Mouse (Mus musculus) neural tube, embryonic 12.5 days (tissue): ENCODE results near the gene Mrps27. TPM values are rescaled to one million over a fixed set of nuclear protein-coding genes. Genes with fewer than 3 reads are reported as not detected.

Experiments used
- ATAC-seq: fragments of 200-750 bp; cut with Nextera tagmentation; 2 replicates; pipeline ENCODE4 v1.8.0; 2017; ENCODE audit warnings: low read depth, mild to moderate bottlenecking, moderate TSS enrichment, moderate library complexity; ENCODE audit not compliant: low FRiP score
- H3K27ac ChIP-seq: fragments of 300-500 bp; sonication (generic); 2 replicates; pipeline ENCODE4 v1.5.1; 2016
- H3K27me3 ChIP-seq: fragments of 300-500 bp; sonication (generic); replicated peaks from 2 replicates; pipeline ENCODE4 v1.6.1; 2016; ENCODE audit warnings: mild to moderate bottlenecking
- H3K36me3 ChIP-seq: fragments of 300-500 bp; sonication (generic); 2 replicates; pipeline ENCODE4 v1.6.1; 2016; ENCODE audit warnings: mild to moderate bottlenecking
- H3K4me1 ChIP-seq: fragments of 300-500 bp; sonication (generic); 2 replicates; pipeline ENCODE4 v1.6.1; 2016
- H3K4me2 ChIP-seq: fragments of 300-500 bp; sonication (generic); replicated peaks from 2 replicates; pipeline ENCODE4 v1.6.1; 2016; ENCODE audit warnings: mild to moderate bottlenecking
- H3K4me3 ChIP-seq: fragments of 300-500 bp; sonication (generic); 2 replicates; pipeline ENCODE4 v1.5.1; 2016
- H3K9ac ChIP-seq: fragments of 300-500 bp; sonication (generic); 2 replicates; pipeline ENCODE4 v1.6.1; 2016; ENCODE audit warnings: mild to moderate bottlenecking
- H3K9me3 ChIP-seq: fragments of 300-500 bp; sonication (generic); 2 replicates; pipeline ENCODE4 v1.6.1; 2016; ENCODE audit warnings: mild to moderate bottlenecking
- WGBS: fragments of 180-500 bp; shearing (Covaris S2); methylation state at CpG from one replicate; pipeline ENCODE4 v1.1.7; 2016; 5-methylcytosine and 5-hydroxymethylcytosine counted together
- polyA plus RNA-seq: library from polyadenylated mRNA; unstranded; fragments of >200 nt; fragmentation: Nextera tagmentation; extraction: Ambion mirVana; gene quantifications from 2 replicates; pipeline ENCODE4 v1.2.1, GENCODE M21; 2016

Gene Mrps27
- polyA plus RNA-seq, 1 experiment from 2014 or later = 49.4 TPM

- H3K27ac ChIP-seq = peak overlapping the region; percentile 57; the same call in 1 of the 2 replicates
- peaks cover 8% of the 10 kb centered on the region for H3K36me3 ChIP-seq
- no peak overlapping the region for H3K9ac ChIP-seq
- no peaks in the 10 kb centered on the region for H3K9me3 ChIP-seq
- H3K27me3 ChIP-seq = no peaks in the 10 kb centered on the region
- peaks cover 68% of the 10 kb centered on the region for H3K4me1 ChIP-seq
- H3K4me2 ChIP-seq = peak overlapping the region; percentile 46
- WGBS = 16% methylated on average over 11 of the region's 11 CpGs
- H3K4me3 ChIP-seq = no peak overlapping the region
- no peak for ATAC-seq
Measured at GRCm38 (mm10) chr13:99447403-99448199, 103.0 kb downstream of the Mrps27 start.

DNA sequence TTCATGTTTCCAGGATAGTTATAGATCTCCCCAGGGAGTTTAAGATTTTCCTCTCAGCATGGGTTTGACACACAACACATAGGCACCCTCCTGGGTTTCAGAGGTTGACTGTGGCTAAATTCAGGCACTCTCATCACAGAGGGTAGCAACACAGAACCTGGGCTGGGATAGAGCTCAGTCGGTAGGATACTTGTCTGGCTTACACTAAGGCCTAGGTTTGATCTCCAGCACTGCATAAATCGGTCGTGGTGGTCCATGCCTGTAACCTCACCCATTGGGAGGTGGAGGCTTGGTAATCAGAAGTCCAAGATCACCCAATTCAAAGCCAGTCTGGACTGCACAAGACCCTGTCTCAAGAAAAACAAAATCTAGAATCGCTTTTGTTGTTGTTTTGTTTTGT lies 103.7 kb downstream of the Mrps27 start:
- Histone ChIP-seq H3K27me3 (no peaks in the 10 kb centered on the region), H3K27ac (no peak overlapping the region; the same call in 1 of the 2 replicates), H3K4me1 (peaks cover 65% of the 10 kb centered on the region), H3K4me3 (no peak overlapping the region), H3K9me3 (no peaks in the 10 kb centered on the region), H3K36me3 (peaks cover 8% of the 10 kb centered on the region), H3K9ac (no peak overlapping the region), H3K4me2 (no peak overlapping the region)
- 37% methylated on average over 4 of the region's 4 CpGs for WGBS
- no peak for ATAC-seq

DNA sequence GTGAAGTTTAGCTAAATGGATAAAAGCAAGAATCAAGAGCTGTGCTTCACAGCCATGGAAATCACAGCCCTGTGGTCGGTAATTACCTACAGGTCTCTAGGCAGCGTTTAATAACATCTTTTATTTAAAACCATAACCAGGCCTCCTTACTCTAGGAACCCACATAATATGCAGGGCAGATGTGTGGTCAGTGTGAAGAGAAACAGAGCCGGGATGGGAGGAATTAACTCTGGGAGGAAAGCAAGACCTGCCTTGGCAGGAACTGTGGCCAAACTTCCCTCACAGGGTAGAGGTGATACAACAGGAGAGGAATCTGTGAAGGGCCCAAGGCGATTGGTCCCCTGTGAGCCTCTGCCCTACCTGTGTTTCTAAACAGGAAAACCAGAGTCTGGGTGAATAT lies 105.0 kb downstream of the Mrps27 start:
- peaks cover 8% of the 10 kb centered on the region for H3K36me3 ChIP-seq
- peaks cover 52% of the 10 kb centered on the region for H3K4me1 ChIP-seq
- no peak overlapping the region for H3K27ac ChIP-seq
- no peak overlapping the region for H3K4me3 ChIP-seq
- ATAC-seq = no peak
- H3K9ac ChIP-seq = no peak overlapping the region
- H3K4me2 ChIP-seq = no peak overlapping the region
- WGBS = 82% methylated on average over 4 of the region's 4 CpGs
- H3K9me3 ChIP-seq = no peaks in the 10 kb centered on the region
- no peaks in the 10 kb centered on the region for H3K27me3 ChIP-seq

DNA sequence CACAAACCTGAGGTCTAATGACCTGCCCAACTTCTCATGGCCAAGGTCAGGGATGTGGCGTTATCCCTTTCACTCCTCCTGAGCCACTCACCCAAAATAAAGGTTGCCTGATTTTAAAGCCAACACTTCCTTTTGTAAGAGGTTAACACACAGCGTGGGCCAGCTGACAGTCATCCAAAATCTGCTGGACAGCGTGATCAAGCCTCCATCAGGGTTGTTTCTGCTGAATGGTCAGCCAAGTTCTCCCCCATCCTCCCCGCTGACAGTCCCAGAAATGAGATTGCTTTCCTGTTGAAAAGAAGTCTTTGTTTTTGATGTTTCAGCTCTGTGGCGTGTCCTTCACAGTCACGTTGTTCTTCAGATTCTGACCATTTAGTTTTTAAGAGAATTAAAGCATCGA lies 106.2 kb downstream of the Mrps27 start:
- no peak overlapping the region for H3K4me2 ChIP-seq
- peaks cover 52% of the 10 kb centered on the region for H3K4me1 ChIP-seq
- ATAC-seq = no peak
- H3K9ac ChIP-seq = no peak overlapping the region
- no peak overlapping the region for H3K27ac ChIP-seq
- no peaks in the 10 kb centered on the region for H3K9me3 ChIP-seq
- peaks cover 8% of the 10 kb centered on the region for H3K36me3 ChIP-seq
- WGBS = 83% methylated on average over 7 of the region's 7 CpGs
- H3K4me3 ChIP-seq = no peak overlapping the region
- no peaks in the 10 kb centered on the region for H3K27me3 ChIP-seq

GRCm38 (mm10) chr13:99451276-99451675 lies 106.7 kb downstream of the Mrps27 start:
- no peak overlapping the region for H3K4me2 ChIP-seq
- no peak overlapping the region for H3K27ac ChIP-seq
- no peak overlapping the region for H3K9ac ChIP-seq
- H3K4me1 ChIP-seq = peaks cover 52% of the 10 kb centered on the region
- no peak overlapping the region for H3K4me3 ChIP-seq
- H3K27me3 ChIP-seq = no peaks in the 10 kb centered on the region
- no peaks in the 10 kb centered on the region for H3K9me3 ChIP-seq
- 86% methylated on average over 5 of the region's 5 CpGs for WGBS
- peaks cover 8% of the 10 kb centered on the region for H3K36me3 ChIP-seq
- ATAC-seq = no peak

DNA sequence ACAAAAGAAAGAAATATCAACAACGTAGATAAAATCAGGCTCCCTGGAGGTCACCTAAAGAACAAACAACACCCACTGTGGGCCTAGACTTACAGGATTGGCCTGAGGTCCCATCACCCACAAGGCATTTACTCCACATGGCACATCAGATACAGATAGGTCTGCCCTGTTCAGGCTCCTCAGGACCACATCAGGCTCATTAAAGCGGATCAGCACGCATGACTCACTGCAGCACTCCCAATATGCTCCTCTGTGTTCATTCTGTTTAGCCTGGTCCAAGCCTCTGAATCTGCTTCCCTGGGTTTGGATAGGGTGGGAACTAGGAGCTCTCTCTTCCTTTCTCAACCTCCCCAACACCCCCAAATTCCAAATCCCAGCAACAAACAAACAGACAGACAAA lies 107.9 kb downstream of the Mrps27 start:
- Histone ChIP-seq H3K27me3 (no peaks in the 10 kb centered on the region), H3K9me3 (no peaks in the 10 kb centered on the region), H3K4me2 (no peak overlapping the region), H3K9ac (no peak overlapping the region), H3K4me1 (peaks cover 49% of the 10 kb centered on the region), H3K36me3 (peaks cover 8% of the 10 kb centered on the region), H3K4me3 (no peak overlapping the region), H3K27ac (no peak overlapping the region)
- WGBS = 91% methylated on average over 3 of the region's 3 CpGs
- no peak for ATAC-seq

DNA sequence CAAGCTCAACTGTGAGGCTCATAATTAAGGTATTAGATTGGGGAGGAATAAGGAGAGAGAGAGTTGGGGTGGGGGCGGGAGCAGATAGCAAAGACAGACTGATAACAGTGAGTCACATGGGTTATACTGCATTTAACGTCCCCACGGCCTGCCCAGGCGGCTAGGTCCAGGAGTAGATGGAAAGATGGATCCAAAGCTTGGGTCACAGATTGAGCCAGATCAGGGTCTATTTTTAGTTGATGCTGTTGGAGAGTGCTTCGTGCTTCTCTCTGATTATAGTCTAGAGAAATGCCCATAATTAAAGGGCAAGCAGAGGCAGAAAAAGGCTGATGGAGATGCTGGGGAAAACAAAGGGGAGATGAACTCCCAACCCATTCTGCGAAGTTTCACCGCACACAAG lies 110.4 kb downstream of the Mrps27 start:
- H3K36me3 ChIP-seq = peaks cover 8% of the 10 kb centered on the region
- ATAC-seq = no peak
- H3K27ac ChIP-seq = no peak overlapping the region
- H3K4me2 ChIP-seq = no peak overlapping the region
- H3K4me1 ChIP-seq = peaks cover 38% of the 10 kb centered on the region
- no peaks in the 10 kb centered on the region for H3K9me3 ChIP-seq
- no peaks in the 10 kb centered on the region for H3K27me3 ChIP-seq
- no peak overlapping the region for H3K9ac ChIP-seq
- 90% methylated on average over 7 of the region's 7 CpGs for WGBS
- no peak overlapping the region for H3K4me3 ChIP-seq

GRCm38 (mm10) chr13:99458658-99459386 lies 114.2 kb downstream of the Mrps27 start:
- H3K27ac ChIP-seq = no peak overlapping the region
- peak; percentile 76 for ATAC-seq

DNA sequence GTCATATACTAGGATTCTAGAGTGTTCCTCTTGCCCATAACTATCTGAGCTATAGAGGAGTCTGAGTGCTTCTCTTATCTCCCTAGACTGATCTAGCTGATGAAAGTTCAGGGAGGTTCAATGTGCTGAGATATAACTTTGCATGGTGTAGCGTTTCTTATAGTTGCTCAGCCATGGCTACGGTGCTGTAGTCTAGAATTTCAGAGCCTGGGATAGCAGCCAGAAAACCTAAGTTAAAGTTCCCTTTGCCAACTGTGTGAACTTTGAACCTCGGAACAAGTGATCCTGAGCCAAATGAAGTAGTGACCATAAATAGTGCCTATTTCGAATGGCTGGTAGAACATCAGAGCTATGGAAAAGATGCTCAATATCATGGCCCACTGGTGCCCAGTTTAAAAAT lies 115.0 kb downstream of the Mrps27 start:
- no peak overlapping the region for H3K27ac ChIP-seq
- no peak overlapping the region for H3K9ac ChIP-seq
- H3K9me3 ChIP-seq = no peaks in the 10 kb centered on the region
- H3K4me3 ChIP-seq = no peak overlapping the region
- no peak for ATAC-seq
- 91% methylated on average over 4 of the region's 4 CpGs for WGBS
- H3K4me1 ChIP-seq = peaks cover 33% of the 10 kb centered on the region
- H3K36me3 ChIP-seq = peaks cover 9% of the 10 kb centered on the region; the same call in 1 of the 2 replicates
- no peaks in the 10 kb centered on the region for H3K27me3 ChIP-seq
- no peak overlapping the region for H3K4me2 ChIP-seq

More at GRCm38 (mm10) chr13:99458658-99459386, 114.2 kb downstream of the Mrps27 start:
- H3K4me2 ChIP-seq = no peak overlapping the region
- WGBS = 71% methylated on average over 12 of the region's 12 CpGs
- peaks cover 9% of the 10 kb centered on the region; the same call in 1 of the 2 replicates for H3K36me3 ChIP-seq
- H3K4me3 ChIP-seq = no peak overlapping the region
- H3K27me3 ChIP-seq = no peaks in the 10 kb centered on the region
- H3K4me1 ChIP-seq = peaks cover 33% of the 10 kb centered on the region
- H3K9me3 ChIP-seq = no peaks in the 10 kb centered on the region
- no peak overlapping the region for H3K9ac ChIP-seq

GRCm38 (mm10) chr13:99461886-99462285 lies 117.3 kb downstream of the Mrps27 start:
- Histone ChIP-seq H3K9ac (no peak overlapping the region), H3K4me2 (no peak overlapping the region), H3K27me3 (no peaks in the 10 kb centered on the region), H3K9me3 (no peaks in the 10 kb centered on the region), H3K27ac (no peak overlapping the region), H3K36me3 (peaks cover 9% of the 10 kb centered on the region; the same call in 1 of the 2 replicates), H3K4me3 (no peak overlapping the region), H3K4me1 (peaks cover 23% of the 10 kb centered on the region)
- WGBS = 93% methylated on average over 4 of the region's 4 CpGs
- ATAC-seq = no peak

DNA sequence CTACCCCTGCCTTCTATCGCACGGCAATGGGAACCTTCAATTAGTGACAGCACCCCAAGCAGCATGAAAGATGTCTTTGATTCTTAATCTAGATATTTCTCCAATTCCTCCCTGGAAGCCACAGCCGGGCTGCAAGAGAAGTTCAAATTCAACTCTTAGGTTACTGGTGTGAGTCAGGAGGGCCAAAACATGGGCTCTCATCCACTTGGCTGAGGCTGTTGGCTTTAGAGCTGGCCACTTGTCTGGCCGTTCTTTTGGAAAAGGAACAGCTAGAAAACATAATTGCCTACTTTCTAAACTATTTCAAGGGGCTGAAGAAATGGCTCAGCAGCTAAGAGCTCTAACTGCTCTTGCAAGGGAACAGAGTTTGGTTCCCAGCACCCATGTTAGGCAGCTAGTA lies 120.0 kb downstream of the Mrps27 start:
- Histone ChIP-seq H3K36me3 (peaks cover 9% of the 10 kb centered on the region; the same call in 1 of the 2 replicates), H3K4me2 (no peak overlapping the region), H3K9ac (no peak overlapping the region), H3K27ac (no peak overlapping the region), H3K9me3 (no peaks in the 10 kb centered on the region), H3K4me3 (no peak overlapping the region), H3K27me3 (no peaks in the 10 kb centered on the region), H3K4me1 (peaks cover 20% of the 10 kb centered on the region)
- WGBS = 74% methylated on average over 4 of the region's 4 CpGs
- no peak for ATAC-seq
